Mouse (Mus musculus): ENCODE results near the gene Itgae. TPM values are rescaled to one million over a fixed set of nuclear protein-coding genes. Genes with fewer than 3 reads are reported as not detected.

Gene Itgae
- polyA plus RNA-seq, 1 experiment from 2014 or later, result 0.51 TPM

- Histone ChIP-seq H3K4me1 (no peaks in the 10 kb centered on the region), H3K4me2 (replicated peaks) (no peak overlapping the region), H3K9me3 (no peaks in the 10 kb centered on the region), H3K4me3 (no peak overlapping the region), H3K27ac (no peak overlapping the region), H3K27me3 (no peaks in the 10 kb centered on the region), H3K9ac (no peak overlapping the region), H3K36me3 (peaks cover 83% of the 10 kb centered on the region)
- no peak for ATAC-seq (ENCODE audit: insufficient number of reproducible peaks, insufficient read depth, low FRiP score, low TSS enrichment)
- WGBS, result 85% methylated on average over 4 of the region's 4 CpGs
Observed at GRCm38 (mm10) chr11:73076733-73077132, 13.7 kb upstream of the Itgae start.

DNA sequence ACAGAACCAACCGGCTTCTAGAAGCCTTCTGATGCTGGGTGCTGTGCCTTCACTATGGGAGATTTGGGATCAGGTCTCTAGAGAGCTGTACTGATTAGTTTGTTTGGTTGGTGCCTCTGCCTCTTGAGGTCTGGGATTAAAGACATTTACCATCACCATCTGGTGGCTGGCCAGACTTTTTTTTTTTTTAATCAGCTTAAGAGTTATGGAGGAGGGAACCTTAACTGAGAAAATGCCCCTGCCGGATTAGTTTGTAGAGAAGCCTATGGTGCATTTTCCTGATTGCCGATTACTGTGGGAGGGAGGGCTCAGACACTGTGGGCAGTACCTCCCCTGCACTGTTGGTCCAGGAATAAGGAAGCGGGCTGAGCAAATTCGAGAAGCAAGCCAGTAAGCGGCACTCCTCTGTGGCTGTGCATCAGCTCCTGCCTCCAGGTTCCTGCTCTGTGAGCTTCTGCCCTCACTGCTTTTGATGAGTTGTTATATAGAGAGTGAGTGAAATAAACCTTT, 13.1 kb upstream of the Itgae start:
- Histone ChIP-seq H3K9me3 (no peaks in the 10 kb centered on the region), H3K36me3 (peaks cover 89% of the 10 kb centered on the region), H3K4me2 (replicated peaks) (no peak overlapping the region), H3K9ac (no peak overlapping the region), H3K27me3 (no peaks in the 10 kb centered on the region), H3K27ac (no peak overlapping the region), H3K4me1 (no peaks in the 10 kb centered on the region), H3K4me3 (no peak overlapping the region)
- ATAC-seq (ENCODE audit: insufficient number of reproducible peaks, insufficient read depth, low FRiP score, low TSS enrichment), result no peak
- 89% methylated on average over 6 of the region's 6 CpGs for WGBS

DNA sequence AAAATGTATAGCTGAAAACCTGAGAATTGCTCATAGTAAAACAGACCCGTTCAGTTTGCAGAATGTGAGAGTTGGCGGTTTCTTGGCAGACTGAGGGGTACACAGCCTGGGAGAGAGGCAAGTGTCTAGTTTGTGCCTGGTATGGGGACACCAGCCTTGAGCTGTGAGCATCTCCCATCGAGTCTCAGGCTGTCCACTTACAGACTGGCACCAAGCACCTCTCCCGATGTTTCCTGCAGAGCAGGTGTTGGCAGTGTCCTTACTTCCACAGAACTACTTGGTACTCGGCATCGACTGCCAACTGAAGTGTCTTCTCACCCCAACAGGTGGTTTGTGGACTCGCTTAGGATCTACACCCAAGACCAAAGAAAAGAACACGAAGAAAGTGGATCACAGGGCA, 11.8 kb upstream of the Itgae start:
- Histone ChIP-seq H3K36me3 (peaks cover 81% of the 10 kb centered on the region), H3K4me3 (no peak overlapping the region)
- 91% methylated on average over 8 of the region's 8 CpGs for WGBS

GRCm38 (mm10) chr11:73080306-73080705, 10.1 kb upstream of the Itgae start:
- Histone ChIP-seq H3K27me3 (no peaks in the 10 kb centered on the region), H3K9ac (no peak overlapping the region), H3K27ac (no peak overlapping the region), H3K4me2 (replicated peaks) (no peak overlapping the region), H3K9me3 (no peaks in the 10 kb centered on the region), H3K4me3 (no peak overlapping the region), H3K36me3 (peaks cover 71% of the 10 kb centered on the region), H3K4me1 (0 out of 2 replicates have a peak, but pooled peaks cover 3% of the 10 kb centered on the region)
- ATAC-seq (ENCODE audit: insufficient number of reproducible peaks, insufficient read depth, low FRiP score, low TSS enrichment), result no peak
- 91% methylated on average over 3 of the region's 3 CpGs for WGBS

More for the DNA sequence above, 11.8 kb upstream of the Itgae start:
- Histone ChIP-seq H3K4me1 (no peaks in the 10 kb centered on the region), H3K4me2 (replicated peaks) (no peak overlapping the region), H3K9ac (no peak overlapping the region), H3K9me3 (no peaks in the 10 kb centered on the region), H3K27ac (no peak overlapping the region), H3K27me3 (no peaks in the 10 kb centered on the region)
- no peak for ATAC-seq (ENCODE audit: insufficient number of reproducible peaks, insufficient read depth, low FRiP score, low TSS enrichment)

- ATAC-seq (ENCODE audit: insufficient number of reproducible peaks, insufficient read depth, low FRiP score, low TSS enrichment), result no peak
- H3K9ac ChIP-seq, result no peak overlapping the region
- H3K27ac ChIP-seq, result no peak overlapping the region; the same call in 1 of the 2 replicates
- H3K4me1 ChIP-seq, result peaks cover 11% of the 10 kb centered on the region; the same call in 1 of the 2 replicates
- no peaks in the 10 kb centered on the region for H3K27me3 ChIP-seq
- WGBS, result 32% methylated on average over 6 of the region's 6 CpGs
- no peaks in the 10 kb centered on the region for H3K9me3 ChIP-seq
- H3K4me2 ChIP-seq (replicated peaks), result no peak overlapping the region
- H3K4me3 ChIP-seq, result no peak overlapping the region
- H3K36me3 ChIP-seq, result peaks cover 35% of the 10 kb centered on the region
Observed at GRCm38 (mm10) chr11:73084303-73084702, 6.1 kb upstream of the Itgae start.

- Histone ChIP-seq H3K27me3 (no peaks in the 10 kb centered on the region), H3K4me2 (replicated peaks) (no peak overlapping the region), H3K27ac (no peak overlapping the region; the same call in 1 of the 2 replicates), H3K9me3 (no peaks in the 10 kb centered on the region), H3K4me3 (no peak overlapping the region), H3K4me1 (peaks cover 11% of the 10 kb centered on the region; the same call in 1 of the 2 replicates), H3K9ac (no peak overlapping the region), H3K36me3 (peaks cover 31% of the 10 kb centered on the region)
- WGBS, result 74% methylated on average over 10 of the region's 10 CpGs
- ATAC-seq (ENCODE audit: insufficient number of reproducible peaks, insufficient read depth, low FRiP score, low TSS enrichment), result no peak
Observed at GRCm38 (mm10) chr11:73084804-73085231, 5.6 kb upstream of the Itgae start.

- Histone ChIP-seq H3K4me2 (replicated peaks) (no peak overlapping the region), H3K9ac (no peak overlapping the region), H3K4me3 (no peak overlapping the region), H3K27me3 (no peaks in the 10 kb centered on the region), H3K9me3 (no peaks in the 10 kb centered on the region), H3K27ac (no peak overlapping the region), H3K36me3 (peaks cover 29% of the 10 kb centered on the region), H3K4me1 (peaks cover 11% of the 10 kb centered on the region; the same call in 1 of the 2 replicates)
- ATAC-seq (ENCODE audit: insufficient number of reproducible peaks, insufficient read depth, low FRiP score, low TSS enrichment), result no peak
- 61% methylated on average over 7 of the region's 7 CpGs for WGBS
Observed at GRCm38 (mm10) chr11:73085391-73085790, 5.0 kb upstream of the Itgae start.

GRCm38 (mm10) chr11:73087700-73088480, 2.5 kb upstream of the Itgae start:
- H3K4me3 ChIP-seq, result no peak overlapping the region
- WGBS, result 50% methylated on average over 6 of the region's 6 CpGs
- peak overlapping the region; percentile 57 for H3K27ac ChIP-seq
- H3K9ac ChIP-seq, result no peak overlapping the region
- peaks cover 11% of the 10 kb centered on the region; the same call in 1 of the 2 replicates for H3K4me1 ChIP-seq
- no peak overlapping the region for H3K4me2 ChIP-seq (replicated peaks)
- H3K27me3 ChIP-seq, result no peaks in the 10 kb centered on the region
- no peaks in the 10 kb centered on the region for H3K9me3 ChIP-seq
- ATAC-seq (ENCODE audit: insufficient number of reproducible peaks, insufficient read depth, low FRiP score, low TSS enrichment), result no peak
- peaks cover 6% of the 10 kb centered on the region; the same call in 1 of the 2 replicates for H3K36me3 ChIP-seq

DNA sequence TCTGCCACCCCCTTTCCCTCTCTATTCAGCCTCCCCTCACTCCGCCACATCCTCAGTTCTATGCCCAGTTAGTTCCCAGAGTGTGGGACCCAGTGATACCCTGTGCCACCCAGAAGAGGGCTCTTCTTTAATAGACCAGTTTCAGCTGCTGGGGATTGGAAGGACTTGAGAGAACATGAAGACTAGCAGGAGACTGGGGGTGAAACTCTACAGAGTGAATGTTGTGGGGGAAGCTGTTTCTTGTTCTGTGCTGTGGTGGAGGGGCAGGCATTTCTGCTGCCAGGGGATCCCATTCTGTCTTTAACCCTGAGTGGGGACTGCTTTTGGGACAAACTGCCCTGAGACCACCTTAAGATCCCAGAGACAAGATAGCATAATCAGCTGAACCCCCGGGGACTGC, 443 bp downstream of the Itgae start:
- 87% methylated on average over 2 of the region's 2 CpGs for WGBS
- H3K27me3 ChIP-seq, result no peaks in the 10 kb centered on the region
- no peak overlapping the region for H3K4me2 ChIP-seq (replicated peaks)
- H3K27ac ChIP-seq, result no peak overlapping the region
- H3K4me3 ChIP-seq, result no peak overlapping the region
- peaks cover 8% of the 10 kb centered on the region; the same call in 1 of the 2 replicates for H3K4me1 ChIP-seq
- no peaks in the 10 kb centered on the region for H3K36me3 ChIP-seq
- H3K9ac ChIP-seq, result no peak overlapping the region
- H3K9me3 ChIP-seq, result no peaks in the 10 kb centered on the region
- ATAC-seq (ENCODE audit: insufficient number of reproducible peaks, insufficient read depth, low FRiP score, low TSS enrichment), result no peak

GRCm38 (mm10) chr11:73092057-73092456, 1.7 kb downstream of the Itgae start:
- no peak for ATAC-seq (ENCODE audit: insufficient number of reproducible peaks, insufficient read depth, low FRiP score, low TSS enrichment)
- Histone ChIP-seq H3K27me3 (no peaks in the 10 kb centered on the region), H3K4me3 (no peak overlapping the region), H3K4me2 (replicated peaks) (no peak overlapping the region), H3K27ac (no peak overlapping the region), H3K9ac (no peak overlapping the region), H3K9me3 (no peaks in the 10 kb centered on the region), H3K36me3 (no peaks in the 10 kb centered on the region), H3K4me1 (peaks cover 8% of the 10 kb centered on the region; the same call in 1 of the 2 replicates)
- WGBS, result 83% methylated on average over 4 of the region's 4 CpGs

DNA sequence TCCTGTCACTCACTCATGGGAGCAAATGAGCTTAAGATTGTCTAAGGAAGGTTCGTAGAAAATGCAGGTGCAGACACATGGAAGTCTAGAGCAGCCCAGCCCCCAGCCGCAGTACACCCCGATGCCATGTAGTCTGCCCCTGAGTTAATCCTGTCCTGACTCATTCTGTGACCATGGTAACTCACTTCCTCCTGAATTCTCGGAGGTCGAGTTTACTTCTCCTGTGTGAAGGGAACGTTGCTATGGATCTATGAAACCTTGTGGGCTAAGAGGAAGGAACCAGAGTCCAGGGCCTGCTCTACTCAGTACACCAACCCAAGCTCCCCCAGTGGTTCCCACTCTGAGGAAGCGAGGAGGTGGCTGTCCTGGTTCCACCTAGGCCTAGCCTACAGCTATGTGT, 2.5 kb downstream of the Itgae start:
- peaks cover 5% of the 10 kb centered on the region; the same call in 1 of the 2 replicates for H3K4me1 ChIP-seq
- no peaks in the 10 kb centered on the region for H3K9me3 ChIP-seq
- no peaks in the 10 kb centered on the region for H3K27me3 ChIP-seq
- H3K27ac ChIP-seq, result no peak overlapping the region
- H3K4me3 ChIP-seq, result no peak overlapping the region
- H3K36me3 ChIP-seq, result no peaks in the 10 kb centered on the region
- H3K9ac ChIP-seq, result no peak overlapping the region
- no peak for ATAC-seq (ENCODE audit: insufficient number of reproducible peaks, insufficient read depth, low FRiP score, low TSS enrichment)
- WGBS, result 68% methylated on average over 7 of the region's 7 CpGs
- H3K4me2 ChIP-seq (replicated peaks), result no peak overlapping the region

Measured in embryonic facial prominence, embryonic 12.5 days (tissue).